Mouse (Mus musculus) embryonic facial prominence, embryonic 12.5 days (tissue): Measurements from ENCODE around the gene Chtop. TPM values are rescaled to one million over a fixed set of nuclear protein-coding genes. Genes with fewer than 3 reads are reported as not detected.

Source experiments
- ATAC-seq: fragments of 200-750 bp; cut with Nextera tagmentation; 2 replicates; pipeline ENCODE4 v1.8.0; 2017; ENCODE audit not compliant: insufficient number of reproducible peaks, insufficient read depth, low FRiP score, low TSS enrichment
- H3K27ac ChIP-seq: fragments of 300-500 bp; sonication (generic); 2 replicates; pipeline ENCODE4 v1.5.1; 2016; ENCODE audit warnings: mild to moderate bottlenecking
- H3K27me3 ChIP-seq: fragments of 300-500 bp; sonication (generic); 2 replicates; pipeline ENCODE4 v1.6.1; 2016; ENCODE audit warnings: mild to moderate bottlenecking, moderate library complexity
- H3K36me3 ChIP-seq: fragments of 300-500 bp; sonication (generic); 2 replicates; pipeline ENCODE4 v1.6.1; 2016; ENCODE audit warnings: mild to moderate bottlenecking
- H3K4me1 ChIP-seq: fragments of 300-500 bp; sonication (generic); 2 replicates; pipeline ENCODE4 v1.6.1; 2016
- H3K4me2 ChIP-seq: fragments of 300-500 bp; sonication (generic); replicated peaks from 2 replicates; pipeline ENCODE4 v1.6.1; 2016; ENCODE audit warnings: mild to moderate bottlenecking, moderate library complexity
- H3K4me3 ChIP-seq: fragments of 300-500 bp; sonication (generic); 2 replicates; pipeline ENCODE4 v1.5.1; 2016; ENCODE audit warnings: mild to moderate bottlenecking
- H3K9ac ChIP-seq: fragments of 300-500 bp; sonication (generic); 2 replicates; pipeline ENCODE4 v1.6.1; 2016; ENCODE audit warnings: mild to moderate bottlenecking, moderate library complexity
- H3K9me3 ChIP-seq: fragments of 300-500 bp; sonication (generic); 2 replicates; pipeline ENCODE4 v1.6.1; 2016; ENCODE audit warnings: mild to moderate bottlenecking, moderate library complexity
- WGBS: fragments of 180-500 bp; shearing (Covaris S2); methylation state at CpG from one replicate; pipeline ENCODE4 v1.1.7; 2016; 5-methylcytosine and 5-hydroxymethylcytosine counted together
- polyA plus RNA-seq: library from polyadenylated mRNA; unstranded; fragments of >200 nt; fragmentation: Nextera tagmentation; extraction: Ambion mirVana; gene quantifications from 2 replicates; pipeline ENCODE4 v1.2.1, GENCODE M21; 2016

The Chtop gene
- 197 and 209 TPM in 2 replicates for polyA plus RNA-seq

DNA sequence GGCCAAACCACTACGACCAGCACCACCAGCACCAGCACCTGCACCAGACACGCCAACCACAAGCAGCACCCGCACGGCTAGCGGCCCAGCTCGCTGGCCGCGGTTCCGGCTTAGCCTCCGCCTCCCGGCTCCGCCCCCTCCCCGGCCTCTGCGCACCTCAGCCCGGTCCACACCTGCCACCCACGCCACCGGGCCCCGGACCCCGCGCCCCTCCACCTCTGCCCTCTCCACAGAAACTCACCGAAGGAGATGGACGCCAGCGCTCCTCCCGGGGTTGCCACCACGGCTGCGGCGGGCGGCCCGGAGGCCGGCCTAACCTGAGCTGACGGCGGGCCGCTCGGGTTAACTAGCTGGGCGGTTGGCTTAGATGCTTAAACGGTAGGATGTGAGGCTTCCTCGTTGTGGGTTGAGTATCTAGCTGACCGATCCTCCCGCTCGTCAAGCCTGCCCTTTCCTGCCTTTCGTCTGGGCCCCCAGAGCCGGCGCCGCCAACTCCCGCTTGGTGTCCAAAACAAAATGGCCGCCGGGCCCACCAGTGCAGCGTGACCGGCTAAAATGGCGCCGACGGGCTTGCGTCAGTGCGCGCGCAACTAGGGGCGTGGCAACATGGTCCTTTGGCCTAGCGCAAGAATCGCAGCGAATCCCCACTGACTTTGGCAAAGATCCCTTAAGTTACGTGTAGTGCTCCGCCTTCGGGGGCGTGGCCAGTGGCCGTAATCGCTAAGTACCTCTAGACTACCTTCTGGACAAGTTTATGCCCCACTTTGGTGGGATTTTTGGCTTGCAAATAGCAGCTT, at the start of gene Chtop:
TSS of gene Chtop (minus strand) at position 549 of the 797 bp plus-strand sequence.
- Histone ChIP-seq H3K9me3 (no peaks in the 10 kb centered on the region), H3K4me1 (peaks cover 13% of the 10 kb centered on the region), H3K4me3 (peak within 1 kb of the TSS; percentile 90), H3K4me2 (peak within 1 kb of the TSS; percentile 79), H3K27ac (peak within 1 kb of the TSS; percentile 91), H3K36me3 (peaks cover 31% of the 10 kb centered on the region), H3K27me3 (peaks cover 15% of the 10 kb centered on the region), H3K9ac (peak within 1 kb of the TSS; percentile 97)
- peak; percentile 82 for ATAC-seq
- WGBS, result under 1% methylated on average over 65 of the region's 66 CpGs

DNA sequence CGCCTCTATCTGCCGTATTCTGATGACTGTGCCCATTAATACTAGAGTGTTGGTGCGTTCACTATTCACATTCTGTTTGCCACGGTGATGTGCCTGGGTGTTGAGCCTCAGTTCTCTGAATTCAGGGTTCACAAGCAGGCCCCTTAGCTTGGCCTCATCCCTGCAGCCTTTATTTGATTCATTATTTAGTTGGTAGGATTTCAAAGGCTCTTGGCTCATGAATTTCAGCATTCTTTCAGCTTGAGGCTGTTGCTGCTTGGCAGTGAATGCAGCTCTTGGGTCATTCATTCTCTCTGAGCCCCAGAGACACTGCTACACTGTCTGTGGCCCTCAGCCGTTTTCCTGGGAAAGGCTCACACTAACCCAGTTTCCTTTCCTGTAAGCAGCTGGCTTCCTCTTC, 46.7 kb upstream of the Chtop start:
- H3K36me3 ChIP-seq, result no peaks in the 10 kb centered on the region
- H3K4me3 ChIP-seq, result no peak overlapping the region
- 65% methylated on average over 5 of the region's 5 CpGs for WGBS
- ATAC-seq, result no peak
- no peak overlapping the region for H3K27ac ChIP-seq
- H3K9me3 ChIP-seq, result no peaks in the 10 kb centered on the region
- H3K9ac ChIP-seq, result no peak overlapping the region
- H3K4me1 ChIP-seq, result no peaks in the 10 kb centered on the region
- no peaks in the 10 kb centered on the region for H3K27me3 ChIP-seq
- no peak overlapping the region for H3K4me2 ChIP-seq

DNA sequence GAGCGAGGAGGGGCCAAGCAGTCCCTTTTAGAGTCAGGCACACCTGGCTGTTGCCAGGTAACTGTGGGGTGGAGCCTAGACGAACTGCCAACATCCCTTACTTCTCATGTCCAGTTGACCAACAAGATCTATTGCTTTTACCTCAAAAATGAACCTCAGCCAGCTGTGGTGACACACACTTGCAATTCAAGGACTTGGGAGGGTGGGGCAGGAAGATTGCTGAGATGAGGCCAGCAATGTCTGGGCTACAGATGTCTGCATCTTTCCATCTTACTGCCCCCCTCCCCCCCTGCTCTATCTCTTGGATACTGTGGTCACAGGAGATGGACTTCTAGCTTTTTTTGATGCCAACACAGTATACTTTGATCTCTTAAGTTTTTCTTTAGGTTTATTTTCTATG, 42.9 kb upstream of the Chtop start:
- H3K27ac ChIP-seq, result no peak overlapping the region
- no peaks in the 10 kb centered on the region for H3K4me1 ChIP-seq
- H3K4me3 ChIP-seq, result no peak overlapping the region
- no peaks in the 10 kb centered on the region for H3K9me3 ChIP-seq
- no peaks in the 10 kb centered on the region for H3K36me3 ChIP-seq
- no peak overlapping the region for H3K9ac ChIP-seq
- 58% methylated on average over 2 of the region's 2 CpGs for WGBS
- ATAC-seq, result no peak
- H3K27me3 ChIP-seq, result no peaks in the 10 kb centered on the region
- no peak overlapping the region for H3K4me2 ChIP-seq

DNA sequence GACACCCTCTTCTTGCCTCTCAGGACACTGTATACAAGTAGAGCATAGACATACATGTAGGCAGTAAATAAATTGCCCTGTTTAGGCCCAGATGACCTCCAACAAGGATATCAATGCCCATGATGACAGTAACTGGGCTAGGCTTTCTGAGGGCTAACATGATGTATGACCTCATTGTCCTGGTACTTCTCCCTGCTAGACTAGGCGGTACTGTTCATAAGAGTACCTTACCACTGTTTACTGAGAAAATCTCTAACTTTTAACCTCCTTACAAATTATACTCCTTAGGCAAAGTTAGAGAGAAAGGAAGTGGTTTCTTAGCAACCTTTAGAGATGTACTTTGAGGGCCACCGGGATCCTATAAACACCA, 41.1 kb upstream of the Chtop start:
- Histone ChIP-seq H3K4me3 (no peak overlapping the region), H3K4me1 (no peaks in the 10 kb centered on the region), H3K36me3 (no peaks in the 10 kb centered on the region), H3K9me3 (no peaks in the 10 kb centered on the region), H3K4me2 (no peak overlapping the region), H3K27ac (no peak overlapping the region), H3K9ac (no peak overlapping the region), H3K27me3 (no peaks in the 10 kb centered on the region)
- 83% methylated on average over 2 of the region's 2 CpGs for WGBS
- 0 out of 2 replicates have a peak, but pooled peaks have one; percentile 15 for ATAC-seq

DNA sequence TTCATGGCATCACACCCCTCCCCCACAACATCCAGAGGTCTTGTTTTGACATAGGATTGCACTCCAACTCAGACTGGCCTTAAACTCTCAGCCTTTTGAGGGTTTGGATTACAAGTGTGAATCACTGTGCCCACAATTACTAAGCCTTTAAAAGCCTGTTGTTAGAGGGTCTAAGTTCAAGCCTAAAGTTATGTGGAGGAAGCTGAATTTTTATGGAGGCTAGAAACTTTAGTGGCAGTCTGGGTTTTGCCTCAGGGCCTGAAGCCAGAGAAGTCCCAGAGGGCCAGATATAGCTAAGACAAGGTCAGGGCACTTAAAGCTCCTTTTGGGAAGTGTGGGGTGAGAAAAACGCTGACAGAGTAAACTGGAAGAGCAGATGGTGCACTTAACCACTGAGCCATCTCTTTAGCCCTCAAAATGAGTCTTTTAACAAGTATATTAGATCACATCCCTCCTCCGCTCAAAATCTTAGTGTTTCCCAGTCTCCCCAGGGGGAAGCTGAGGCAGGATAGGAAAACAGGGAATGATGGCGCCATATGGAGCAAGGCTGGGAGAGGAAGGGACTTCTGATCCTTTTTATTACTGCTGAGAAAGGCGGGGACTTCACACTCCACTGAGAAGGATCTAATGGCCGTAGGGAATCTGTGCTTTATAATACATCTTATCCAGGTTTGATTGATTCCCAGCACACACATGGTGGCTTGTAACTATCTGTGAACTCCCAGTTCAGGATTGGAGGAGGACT, 40.5 kb upstream of the Chtop start:
- Histone ChIP-seq H3K9ac (no peak overlapping the region), H3K4me2 (no peak overlapping the region), H3K27me3 (no peaks in the 10 kb centered on the region), H3K4me1 (no peaks in the 10 kb centered on the region), H3K9me3 (no peaks in the 10 kb centered on the region), H3K27ac (no peak overlapping the region), H3K36me3 (no peaks in the 10 kb centered on the region), H3K4me3 (no peak overlapping the region)
- no peak for ATAC-seq
- WGBS, result 49% methylated on average over 5 of the region's 5 CpGs

DNA sequence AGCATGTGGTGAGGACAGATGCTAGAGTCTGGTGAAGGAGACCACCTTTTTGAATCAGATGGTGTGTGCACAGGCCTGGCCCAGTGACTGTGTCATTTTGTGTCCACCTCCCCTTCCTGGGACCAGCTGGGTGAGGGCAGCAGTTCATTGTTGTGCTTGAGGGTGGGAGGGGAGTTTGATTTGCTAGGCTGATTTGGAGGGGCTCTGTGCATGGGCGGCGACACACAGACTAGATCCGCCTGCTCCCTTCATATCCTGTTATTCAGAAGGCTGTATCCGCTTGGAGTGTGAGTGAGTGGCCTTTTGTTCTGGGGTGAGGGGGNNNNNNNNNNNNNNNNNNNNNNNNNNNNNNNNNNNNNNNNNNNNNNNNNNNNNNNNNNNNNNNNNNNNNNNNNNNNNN, 31.6 kb upstream of the Chtop start:
- ATAC-seq, result no peak
- H3K4me1 ChIP-seq, result no peaks in the 10 kb centered on the region

DNA sequence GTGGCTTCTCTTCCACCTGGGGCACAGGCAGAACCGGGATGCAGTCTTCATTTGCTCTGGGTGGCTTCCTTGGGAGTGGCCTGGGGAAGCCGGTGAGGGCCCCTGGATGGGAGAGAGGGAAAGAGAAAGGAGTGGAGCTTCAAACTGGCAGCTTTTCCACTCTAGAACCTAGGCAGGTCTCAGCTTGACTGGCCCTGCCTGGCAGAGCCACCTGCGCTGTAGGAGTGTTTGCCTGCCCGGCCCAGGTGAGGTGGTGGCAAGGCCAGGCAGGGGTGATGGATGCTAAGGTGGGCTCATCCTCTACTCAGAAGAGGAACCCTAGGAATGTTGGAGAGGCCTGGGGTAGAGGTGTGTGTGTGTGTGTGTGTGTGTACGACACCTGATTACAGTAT, 28.6 kb upstream of the Chtop start:
- Histone ChIP-seq H3K4me1 (no peaks in the 10 kb centered on the region), H3K4me2 (no peak overlapping the region), H3K9me3 (no peaks in the 10 kb centered on the region), H3K4me3 (no peak overlapping the region), H3K27ac (no peak overlapping the region), H3K36me3 (no peaks in the 10 kb centered on the region), H3K27me3 (0 out of 2 replicates have a peak, but pooled peaks cover 7% of the 10 kb centered on the region), H3K9ac (no peak overlapping the region)
- WGBS, result 73% methylated on average over 5 of the region's 5 CpGs
- no peak for ATAC-seq

More for the DNA sequence above, 31.6 kb upstream of the Chtop start:
- Histone ChIP-seq H3K9me3 (no peaks in the 10 kb centered on the region), H3K27ac (no peak overlapping the region), H3K9ac (no peak overlapping the region), H3K36me3 (no peaks in the 10 kb centered on the region), H3K27me3 (0 out of 2 replicates have a peak, but pooled peaks cover 7% of the 10 kb centered on the region), H3K4me3 (no peak overlapping the region), H3K4me2 (no peak overlapping the region)
- WGBS, result 40% methylated on average over 4 of the region's 4 CpGs

DNA sequence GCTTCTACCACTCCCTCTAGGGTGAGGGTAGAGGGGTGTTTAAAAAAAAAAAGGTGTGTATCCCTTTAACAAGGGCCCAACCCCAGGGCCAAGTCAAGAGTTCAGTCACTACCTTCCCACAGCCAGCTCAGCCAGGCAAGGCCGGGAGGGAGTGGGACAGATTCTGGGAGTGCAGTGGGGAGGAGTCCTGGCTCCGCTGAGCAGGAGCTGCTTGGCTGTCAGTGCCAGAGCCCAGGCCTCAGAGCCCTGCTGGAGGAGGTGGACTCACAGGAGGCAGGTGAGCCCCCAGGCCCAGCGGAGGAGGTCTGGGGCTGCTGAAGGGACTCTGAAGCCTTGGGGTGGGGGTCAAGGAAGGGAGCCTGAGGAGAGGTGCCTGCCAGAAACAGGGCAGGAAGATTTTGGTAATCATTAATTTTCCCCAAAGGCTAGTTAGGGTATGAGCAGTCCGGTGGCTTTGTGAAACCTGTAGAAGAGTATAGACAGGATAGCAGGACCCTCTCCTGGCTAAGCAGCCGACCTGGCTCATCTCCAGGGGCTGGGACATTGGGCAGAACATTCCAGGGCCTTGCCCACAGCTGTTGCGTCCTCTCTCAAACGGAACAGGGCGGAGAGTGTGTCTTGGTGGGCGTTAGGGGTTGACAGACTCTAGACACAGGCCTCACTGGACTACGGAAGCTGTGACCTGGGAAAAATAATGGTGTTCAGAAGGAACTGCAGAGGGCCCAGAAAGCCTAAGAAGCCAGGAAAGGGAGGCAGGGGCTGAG, 28.0 kb upstream of the Chtop start, which contains the start of gene S100a16:
TSS of gene S100a16 (plus strand) at position 114 of the 764 bp plus-strand sequence.
- no peak within 1 kb of the TSS for H3K27ac ChIP-seq
- 0 out of 2 replicates have a peak, but pooled peaks cover 7% of the 10 kb centered on the region for H3K27me3 ChIP-seq
- 46% methylated on average over 10 of the region's 10 CpGs for whole genome bisulfite sequencing
- no peaks in the 10 kb centered on the region for H3K9me3 ChIP-seq
- no peaks in the 10 kb centered on the region for H3K36me3 ChIP-seq
- no peak within 1 kb of the TSS for H3K9ac ChIP-seq
- no peaks in the 10 kb centered on the region for H3K4me1 ChIP-seq
- no peak for ATAC-seq
- no peak within 1 kb of the TSS for H3K4me2 ChIP-seq
- H3K4me3 ChIP-seq, result no peak within 1 kb of the TSS

DNA sequence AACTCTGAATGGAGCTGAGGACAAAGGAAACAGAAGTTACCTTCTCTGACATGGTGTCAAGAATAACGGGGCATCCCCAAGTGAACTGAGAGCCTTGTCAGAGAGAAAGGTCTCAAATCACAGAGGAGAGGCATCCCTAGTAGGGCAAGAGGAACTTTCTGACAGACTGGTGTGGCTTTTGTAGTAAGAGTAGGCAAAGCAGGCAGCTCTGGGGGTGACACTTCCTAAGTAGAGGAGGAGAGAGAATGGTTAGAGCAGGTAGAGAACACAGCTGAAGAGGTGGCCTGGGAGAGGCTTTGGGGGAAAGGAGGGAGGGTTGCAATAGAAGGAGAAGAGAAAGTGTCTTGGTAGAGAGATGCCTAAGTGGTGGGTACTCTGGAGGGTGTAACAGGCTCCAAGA, 26.1 kb upstream of the Chtop start:
- no peak for ATAC-seq
- Histone ChIP-seq H3K4me2 (no peak overlapping the region), H3K4me1 (no peaks in the 10 kb centered on the region), H3K36me3 (no peaks in the 10 kb centered on the region), H3K27me3 (0 out of 2 replicates have a peak, but pooled peaks cover 7% of the 10 kb centered on the region), H3K9me3 (no peaks in the 10 kb centered on the region), H3K9ac (no peak overlapping the region), H3K27ac (no peak overlapping the region), H3K4me3 (no peak overlapping the region)
- 64% methylated on average over 1 of the region's 1 CpGs for WGBS

DNA sequence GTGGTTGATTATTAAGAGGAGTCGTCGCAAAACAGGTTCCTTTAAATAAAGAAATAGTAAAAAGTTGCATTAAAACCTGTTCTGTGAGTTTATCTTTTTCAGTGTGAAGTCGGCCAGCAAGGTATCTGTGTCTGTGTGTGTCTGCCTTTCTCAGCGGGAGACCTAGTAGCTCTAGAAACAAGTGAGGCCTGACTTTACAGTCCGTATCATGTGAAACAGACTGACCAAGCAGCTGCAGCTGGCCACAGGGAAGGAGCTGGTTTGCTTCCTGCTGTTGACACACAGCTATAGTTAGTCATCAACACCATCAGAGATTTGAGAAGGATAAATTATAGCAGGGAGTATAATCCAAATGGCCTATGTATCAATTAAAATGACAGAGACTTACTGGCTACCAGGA, 22.4 kb upstream of the Chtop start:
- Histone ChIP-seq H3K9ac (no peak overlapping the region), H3K27ac (no peak overlapping the region), H3K9me3 (no peaks in the 10 kb centered on the region), H3K4me3 (no peak overlapping the region), H3K4me1 (no peaks in the 10 kb centered on the region), H3K36me3 (no peaks in the 10 kb centered on the region), H3K4me2 (no peak overlapping the region), H3K27me3 (no peaks in the 10 kb centered on the region)
- WGBS, result 67% methylated on average over 5 of the region's 5 CpGs
- no peak for ATAC-seq

DNA sequence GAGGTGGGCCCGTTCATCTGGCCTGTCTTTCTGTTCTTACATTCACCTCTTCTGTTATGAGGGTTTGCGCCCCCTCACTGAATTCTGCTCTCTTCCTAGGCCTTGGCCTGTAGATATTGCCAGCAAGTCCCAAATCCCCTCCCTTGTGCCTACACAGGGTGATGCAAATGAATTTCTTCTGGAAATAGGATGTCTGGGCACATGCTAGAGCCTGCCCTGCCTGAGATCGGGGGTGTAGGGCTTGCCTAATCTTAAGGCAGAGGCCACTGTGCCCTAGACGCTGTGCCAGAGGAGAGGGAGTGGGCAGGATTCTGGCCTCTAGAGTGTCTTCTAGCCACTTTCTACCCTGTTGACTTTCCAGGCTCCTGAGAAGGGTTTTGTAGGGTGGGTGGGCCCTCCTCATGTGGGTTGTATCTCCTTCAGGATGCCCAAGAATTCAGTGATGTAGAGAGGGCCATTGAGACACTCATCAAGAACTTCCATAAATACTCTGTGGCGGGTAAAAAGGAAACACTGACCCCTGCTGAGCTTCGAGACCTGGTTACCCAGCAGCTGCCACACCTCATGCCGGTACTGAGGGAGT, 18.1 kb upstream of the Chtop start:
- WGBS, result 92% methylated on average over 7 of the region's 7 CpGs
- ATAC-seq, result no peak
- Histone ChIP-seq H3K36me3 (no peaks in the 10 kb centered on the region), H3K4me1 (no peaks in the 10 kb centered on the region), H3K4me3 (no peak overlapping the region), H3K27ac (no peak overlapping the region), H3K4me2 (no peak overlapping the region), H3K27me3 (no peaks in the 10 kb centered on the region), H3K9ac (no peak overlapping the region), H3K9me3 (no peaks in the 10 kb centered on the region)
